Mouse (Mus musculus): ENCODE results near the gene Tex2. TPM values are rescaled to one million over a fixed set of nuclear protein-coding genes. Genes with fewer than 3 reads are reported as not detected.
"Not testable (repeated sequence)": the region's sequence is repeated elsewhere in the genome, so short reads cannot be mapped to it uniquely, and the experiment has no call there.

The Tex2 gene
- polyA plus RNA-seq, 1 experiment from 2014 or later: 7.6 TPM

- WGBS: 92% methylated on average over 8 of the region's 8 CpGs
- H3K4me3 ChIP-seq (ENCODE audit: low read depth, low read length): no peak overlapping the region
Observed at GRCm38 (mm10) chr11:106580468-106580867, 32.8 kb downstream of the Tex2 start.

GRCm38 (mm10) chr11:106579957-106580356 lies 33.3 kb downstream of the Tex2 start:
- Histone ChIP-seq H3K4me2 (ENCODE audit: low read depth, severe bottlenecking) (no peak overlapping the region), H3K36me3 (ENCODE audit: control insufficient read depth, insufficient read depth, low read length) (no peaks in the 10 kb centered on the region), H3K27ac (replicated peaks; ENCODE audit: low read depth, low read length) (no peak overlapping the region), H3K9ac (ENCODE audit: low read length) (no peak overlapping the region), H3K27me3 (ENCODE audit: control insufficient read depth, insufficient read depth, low read length) (no peaks in the 10 kb centered on the region), H3K4me1 (ENCODE audit: control insufficient read depth, insufficient read depth, low read length) (no peaks in the 10 kb centered on the region), H3K4me3 (ENCODE audit: low read depth, low read length) (no peak overlapping the region), H3K9me3 (ENCODE audit: control insufficient read depth, low read length) (no peaks in the 10 kb centered on the region)
- ATAC-seq (ENCODE audit: insufficient number of reproducible peaks, low FRiP score, low TSS enrichment, low read depth): no peak
- 58% methylated on average over 5 of the region's 5 CpGs for WGBS
- no peak for DNase-seq (ENCODE audit: low spot score)

More at GRCm38 (mm10) chr11:106580468-106580867, 32.8 kb downstream of the Tex2 start:
- no peaks in the 10 kb centered on the region for H3K36me3 ChIP-seq (ENCODE audit: control insufficient read depth, insufficient read depth, low read length)
- ATAC-seq (ENCODE audit: insufficient number of reproducible peaks, low FRiP score, low TSS enrichment, low read depth) (no peak), DNase-seq (ENCODE audit: low spot score) (no peak)
- no peaks in the 10 kb centered on the region for H3K9me3 ChIP-seq (ENCODE audit: control insufficient read depth, low read length)
- no peaks in the 10 kb centered on the region for H3K4me1 ChIP-seq (ENCODE audit: control insufficient read depth, insufficient read depth, low read length)
- H3K27me3 ChIP-seq (ENCODE audit: control insufficient read depth, insufficient read depth, low read length): no peaks in the 10 kb centered on the region
- no peak overlapping the region for H3K27ac ChIP-seq (replicated peaks; ENCODE audit: low read depth, low read length)
- no peak overlapping the region for H3K9ac ChIP-seq (ENCODE audit: low read length)
- no peak overlapping the region for H3K4me2 ChIP-seq (ENCODE audit: low read depth, severe bottlenecking)

GRCm38 (mm10) chr11:106579146-106579545 lies 34.1 kb downstream of the Tex2 start:
- Histone ChIP-seq H3K9me3 (ENCODE audit: control insufficient read depth, low read length) (no peaks in the 10 kb centered on the region), H3K27ac (replicated peaks; ENCODE audit: low read depth, low read length) (no peak overlapping the region), H3K27me3 (ENCODE audit: control insufficient read depth, insufficient read depth, low read length) (no peaks in the 10 kb centered on the region), H3K4me3 (ENCODE audit: low read depth, low read length) (no peak overlapping the region), H3K9ac (ENCODE audit: low read length) (no peak overlapping the region), H3K4me2 (ENCODE audit: low read depth, severe bottlenecking) (no peak overlapping the region), H3K36me3 (ENCODE audit: control insufficient read depth, insufficient read depth, low read length) (no peaks in the 10 kb centered on the region), H3K4me1 (ENCODE audit: control insufficient read depth, insufficient read depth, low read length) (no peaks in the 10 kb centered on the region)
- 97% methylated on average over 2 of the region's 2 CpGs for WGBS
- no peak for DNase-seq (ENCODE audit: low spot score)
- no peak for ATAC-seq (ENCODE audit: insufficient number of reproducible peaks, low FRiP score, low TSS enrichment, low read depth)

GRCm38 (mm10) chr11:106577624-106578355 lies 35.4 kb downstream of the Tex2 start:
- WGBS: 95% methylated on average over 8 of the region's 10 CpGs
- not testable (repeated sequence) for H3K36me3 ChIP-seq (ENCODE audit: control insufficient read depth, insufficient read depth, low read length); ATAC-seq (ENCODE audit: insufficient number of reproducible peaks, low FRiP score, low TSS enrichment, low read depth); H3K27me3 ChIP-seq (ENCODE audit: control insufficient read depth, insufficient read depth, low read length); H3K4me1 ChIP-seq (ENCODE audit: control insufficient read depth, insufficient read depth, low read length); H3K4me3 ChIP-seq (ENCODE audit: low read depth, low read length); H3K9ac ChIP-seq (ENCODE audit: low read length); H3K4me2 ChIP-seq (ENCODE audit: low read depth, severe bottlenecking); H3K9me3 ChIP-seq (ENCODE audit: control insufficient read depth, low read length); H3K27ac ChIP-seq (replicated peaks; ENCODE audit: low read depth, low read length); DNase-seq (ENCODE audit: low spot score)

- Histone ChIP-seq H3K27ac (replicated peaks; ENCODE audit: low read depth, low read length) (no peak overlapping the region), H3K27me3 (ENCODE audit: control insufficient read depth, insufficient read depth, low read length) (no peaks in the 10 kb centered on the region), H3K36me3 (ENCODE audit: control insufficient read depth, insufficient read depth, low read length) (no peaks in the 10 kb centered on the region), H3K4me1 (ENCODE audit: control insufficient read depth, insufficient read depth, low read length) (peaks cover 22% of the 10 kb centered on the region), H3K9me3 (ENCODE audit: control insufficient read depth, low read length) (no peaks in the 10 kb centered on the region), H3K9ac (ENCODE audit: low read length) (no peak overlapping the region), H3K4me3 (ENCODE audit: low read depth, low read length) (no peak overlapping the region), H3K4me2 (ENCODE audit: low read depth, severe bottlenecking) (no peak overlapping the region)
- ATAC-seq (ENCODE audit: insufficient number of reproducible peaks, low FRiP score, low TSS enrichment, low read depth): no peak
- DNase-seq (ENCODE audit: low spot score): no peak
- 85% methylated on average over 9 of the region's 9 CpGs for WGBS
Observed at GRCm38 (mm10) chr11:106574456-106574855, 38.8 kb downstream of the Tex2 start.

GRCm38 (mm10) chr11:106573476-106574240 lies 39.6 kb downstream of the Tex2 start:
- H3K9ac ChIP-seq (ENCODE audit: low read length): no peak overlapping the region
- H3K4me2 ChIP-seq (ENCODE audit: low read depth, severe bottlenecking): no peak overlapping the region
- peaks cover 22% of the 10 kb centered on the region for H3K4me1 ChIP-seq (ENCODE audit: control insufficient read depth, insufficient read depth, low read length)
- no peak overlapping the region for H3K4me3 ChIP-seq (ENCODE audit: low read depth, low read length)
- H3K36me3 ChIP-seq (ENCODE audit: control insufficient read depth, insufficient read depth, low read length): no peaks in the 10 kb centered on the region
- ATAC-seq (ENCODE audit: insufficient number of reproducible peaks, low FRiP score, low TSS enrichment, low read depth) (no peak), DNase-seq (ENCODE audit: low spot score) (no peak)
- 55% methylated on average over 9 of the region's 9 CpGs for WGBS
- H3K27ac ChIP-seq (replicated peaks; ENCODE audit: low read depth, low read length): no peak overlapping the region
- no peaks in the 10 kb centered on the region for H3K27me3 ChIP-seq (ENCODE audit: control insufficient read depth, insufficient read depth, low read length)
- H3K9me3 ChIP-seq (ENCODE audit: control insufficient read depth, low read length): no peaks in the 10 kb centered on the region

- Histone ChIP-seq H3K27ac (replicated peaks; ENCODE audit: low read depth, low read length) (no peak overlapping the region), H3K4me3 (ENCODE audit: low read depth, low read length) (no peak overlapping the region), H3K9me3 (ENCODE audit: control insufficient read depth, low read length) (no peaks in the 10 kb centered on the region), H3K4me1 (ENCODE audit: control insufficient read depth, insufficient read depth, low read length) (peaks cover 22% of the 10 kb centered on the region), H3K4me2 (ENCODE audit: low read depth, severe bottlenecking) (no peak overlapping the region), H3K36me3 (ENCODE audit: control insufficient read depth, insufficient read depth, low read length) (no peaks in the 10 kb centered on the region), H3K9ac (ENCODE audit: low read length) (no peak overlapping the region), H3K27me3 (ENCODE audit: control insufficient read depth, insufficient read depth, low read length) (no peaks in the 10 kb centered on the region)
- ATAC-seq (ENCODE audit: insufficient number of reproducible peaks, low FRiP score, low TSS enrichment, low read depth) (no peak), DNase-seq (ENCODE audit: low spot score) (no peak)
- 76% methylated on average over 9 of the region's 9 CpGs for whole genome bisulfite sequencing
Observed at GRCm38 (mm10) chr11:106572958-106573357, 40.3 kb downstream of the Tex2 start.

GRCm38 (mm10) chr11:106572020-106572782 lies 41.0 kb downstream of the Tex2 start:
- H3K27ac ChIP-seq (replicated peaks; ENCODE audit: low read depth, low read length): no peak overlapping the region
- no peak overlapping the region for H3K9ac ChIP-seq (ENCODE audit: low read length)
- ATAC-seq (ENCODE audit: insufficient number of reproducible peaks, low FRiP score, low TSS enrichment, low read depth): no peak
- no peak for DNase-seq (ENCODE audit: low spot score)
- H3K36me3 ChIP-seq (ENCODE audit: control insufficient read depth, insufficient read depth, low read length): no peaks in the 10 kb centered on the region
- H3K9me3 ChIP-seq (ENCODE audit: control insufficient read depth, low read length): no peaks in the 10 kb centered on the region
- H3K4me3 ChIP-seq (ENCODE audit: low read depth, low read length): no peak overlapping the region
- H3K4me1 ChIP-seq (ENCODE audit: control insufficient read depth, insufficient read depth, low read length): peaks cover 22% of the 10 kb centered on the region
- 28% methylated on average over 15 of the region's 15 CpGs for WGBS
- H3K4me2 ChIP-seq (ENCODE audit: low read depth, severe bottlenecking): no peak overlapping the region
- no peaks in the 10 kb centered on the region for H3K27me3 ChIP-seq (ENCODE audit: control insufficient read depth, insufficient read depth, low read length)
